Mouse (Mus musculus): ENCODE measurements around the gene Adgrb3. TPM values are rescaled to one million over a fixed set of nuclear protein-coding genes. Genes with fewer than 3 reads are reported as not detected.
A peak's percentile ranks its signal among the peaks of the same experiment; 100 is the strongest.
"Not testable (repeated sequence)": the region's sequence is repeated elsewhere in the genome, so short reads cannot be mapped to it uniquely, and the experiment has no call there.

Adgrb3 gene
- polyA plus RNA-seq, 1 experiment from 2014 or later, result 40.0 TPM

- DNase-seq (ENCODE audit: low spot score) (peak; percentile 87), ATAC-seq (peak; percentile 89)
- Histone ChIP-seq H3K9me3 (replicated peaks; ENCODE audit: control insufficient read depth, low read length) (no peaks in the 10 kb centered on the region), H3K27ac (ENCODE audit: low read depth, low read length) (no peak overlapping the region), H3K4me2 (ENCODE audit: low read length) (no peak overlapping the region), H3K27me3 (replicated peaks; ENCODE audit: control insufficient read depth, insufficient read depth, low read length) (no peaks in the 10 kb centered on the region), H3K4me3 (ENCODE audit: low read depth, low read length) (no peak overlapping the region), H3K9ac (ENCODE audit: low read length) (no peak overlapping the region), H3K4me1 (ENCODE audit: control insufficient read depth, insufficient read depth, low read length) (no peaks in the 10 kb centered on the region), H3K36me3 (ENCODE audit: control insufficient read depth, insufficient read depth, low read length) (no peaks in the 10 kb centered on the region)
- 68% methylated on average over 4 of the region's 4 CpGs for WGBS
These were observed 132.3 kb downstream of the Adgrb3 start for GRCm38 (mm10) chr1:25697179-25697578.

DNA sequence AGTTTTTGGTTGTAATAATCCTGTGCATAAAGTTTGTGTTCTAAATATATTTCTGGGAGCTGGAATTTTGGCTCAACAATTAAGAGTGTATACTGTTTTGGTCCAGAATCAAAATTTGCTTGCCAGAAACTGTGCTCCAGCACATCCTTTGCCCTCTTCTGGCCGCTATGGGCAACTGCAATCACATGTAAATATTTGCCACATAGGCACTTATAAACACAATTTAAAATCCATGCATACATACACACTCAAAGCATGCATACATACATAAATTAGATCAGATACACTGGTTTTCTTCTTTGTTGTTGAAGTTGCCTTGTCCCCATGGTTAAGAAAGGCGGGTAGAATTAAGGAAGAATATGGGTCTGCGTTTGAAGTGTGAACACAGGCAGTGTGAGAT is 132.7 kb downstream of the Adgrb3 start:
- no peak overlapping the region for H3K27ac ChIP-seq (ENCODE audit: low read depth, low read length)
- no peak overlapping the region for H3K9ac ChIP-seq (ENCODE audit: low read length)
- no peak overlapping the region for H3K4me3 ChIP-seq (ENCODE audit: low read depth, low read length)
- no peak overlapping the region for H3K4me2 ChIP-seq (ENCODE audit: low read length)
- DNase-seq (ENCODE audit: low spot score) (peak; percentile 38), ATAC-seq (peak; percentile 43; the same call in 1 of the 2 replicates)
- H3K27me3 ChIP-seq (replicated peaks; ENCODE audit: control insufficient read depth, insufficient read depth, low read length), result no peaks in the 10 kb centered on the region
- H3K9me3 ChIP-seq (replicated peaks; ENCODE audit: control insufficient read depth, low read length), result no peaks in the 10 kb centered on the region
- 70% methylated on average over 3 of the region's 3 CpGs for WGBS
- H3K36me3 ChIP-seq (ENCODE audit: control insufficient read depth, insufficient read depth, low read length), result no peaks in the 10 kb centered on the region
- no peaks in the 10 kb centered on the region for H3K4me1 ChIP-seq (ENCODE audit: control insufficient read depth, insufficient read depth, low read length)

GRCm38 (mm10) chr1:25682118-25682517 is 147.4 kb downstream of the Adgrb3 start:
- ATAC-seq, result no peak
- Histone ChIP-seq H3K4me1 (ENCODE audit: control insufficient read depth, insufficient read depth, low read length) (no peaks in the 10 kb centered on the region), H3K4me3 (ENCODE audit: low read depth, low read length) (no peak overlapping the region), H3K9ac (ENCODE audit: low read length) (no peak overlapping the region), H3K27ac (ENCODE audit: low read depth, low read length) (no peak overlapping the region), H3K27me3 (replicated peaks; ENCODE audit: control insufficient read depth, insufficient read depth, low read length) (no peaks in the 10 kb centered on the region), H3K4me2 (ENCODE audit: low read length) (no peak overlapping the region), H3K36me3 (ENCODE audit: control insufficient read depth, insufficient read depth, low read length) (no peaks in the 10 kb centered on the region), H3K9me3 (replicated peaks; ENCODE audit: control insufficient read depth, low read length) (no peaks in the 10 kb centered on the region)
- no peak for DNase-seq (ENCODE audit: low spot score)
- WGBS, result 78% methylated on average over 3 of the region's 3 CpGs

GRCm38 (mm10) chr1:25679656-25680055 is 149.9 kb downstream of the Adgrb3 start:
- Histone ChIP-seq H3K9ac (ENCODE audit: low read length) (no peak overlapping the region), H3K36me3 (ENCODE audit: control insufficient read depth, insufficient read depth, low read length) (no peaks in the 10 kb centered on the region), H3K9me3 (replicated peaks; ENCODE audit: control insufficient read depth, low read length) (no peaks in the 10 kb centered on the region), H3K4me1 (ENCODE audit: control insufficient read depth, insufficient read depth, low read length) (no peaks in the 10 kb centered on the region), H3K4me2 (ENCODE audit: low read length) (no peak overlapping the region), H3K27ac (ENCODE audit: low read depth, low read length) (no peak overlapping the region), H3K4me3 (ENCODE audit: low read depth, low read length) (no peak overlapping the region), H3K27me3 (replicated peaks; ENCODE audit: control insufficient read depth, insufficient read depth, low read length) (no peaks in the 10 kb centered on the region)
- DNase-seq (ENCODE audit: low spot score) (no peak), ATAC-seq (no peak)
- WGBS, result 59% methylated on average over 2 of the region's 2 CpGs

GRCm38 (mm10) chr1:25652717-25653116 is 176.8 kb downstream of the Adgrb3 start:
- H3K9ac ChIP-seq (ENCODE audit: low read length), result no peak overlapping the region
- no peaks in the 10 kb centered on the region for H3K36me3 ChIP-seq (ENCODE audit: control insufficient read depth, insufficient read depth, low read length)
- H3K27me3 ChIP-seq (replicated peaks; ENCODE audit: control insufficient read depth, insufficient read depth, low read length), result no peaks in the 10 kb centered on the region
- H3K4me2 ChIP-seq (ENCODE audit: low read length), result no peak overlapping the region
- ATAC-seq (no peak), DNase-seq (ENCODE audit: low spot score) (no peak)
- 97% methylated on average over 1 of the region's 1 CpGs for WGBS
- no peaks in the 10 kb centered on the region for H3K4me1 ChIP-seq (ENCODE audit: control insufficient read depth, insufficient read depth, low read length)
- H3K4me3 ChIP-seq (ENCODE audit: low read depth, low read length), result no peak overlapping the region
- H3K27ac ChIP-seq (ENCODE audit: low read depth, low read length), result no peak overlapping the region
- no peaks in the 10 kb centered on the region for H3K9me3 ChIP-seq (replicated peaks; ENCODE audit: control insufficient read depth, low read length)

- DNase-seq (ENCODE audit: low spot score) (no peak), ATAC-seq (no peak)
- H3K9me3 ChIP-seq (replicated peaks; ENCODE audit: control insufficient read depth, low read length), result no peaks in the 10 kb centered on the region
- 87% methylated on average over 5 of the region's 5 CpGs for WGBS
- no peaks in the 10 kb centered on the region for H3K4me1 ChIP-seq (ENCODE audit: control insufficient read depth, insufficient read depth, low read length)
- H3K36me3 ChIP-seq (ENCODE audit: control insufficient read depth, insufficient read depth, low read length), result no peaks in the 10 kb centered on the region
- no peak overlapping the region for H3K27ac ChIP-seq (ENCODE audit: low read depth, low read length)
- no peak overlapping the region for H3K4me2 ChIP-seq (ENCODE audit: low read length)
- H3K4me3 ChIP-seq (ENCODE audit: low read depth, low read length), result no peak overlapping the region
- H3K9ac ChIP-seq (ENCODE audit: low read length), result no peak overlapping the region
- no peaks in the 10 kb centered on the region for H3K27me3 ChIP-seq (replicated peaks; ENCODE audit: control insufficient read depth, insufficient read depth, low read length)
These were observed 185.3 kb downstream of the Adgrb3 start for GRCm38 (mm10) chr1:25644256-25644655.

DNA sequence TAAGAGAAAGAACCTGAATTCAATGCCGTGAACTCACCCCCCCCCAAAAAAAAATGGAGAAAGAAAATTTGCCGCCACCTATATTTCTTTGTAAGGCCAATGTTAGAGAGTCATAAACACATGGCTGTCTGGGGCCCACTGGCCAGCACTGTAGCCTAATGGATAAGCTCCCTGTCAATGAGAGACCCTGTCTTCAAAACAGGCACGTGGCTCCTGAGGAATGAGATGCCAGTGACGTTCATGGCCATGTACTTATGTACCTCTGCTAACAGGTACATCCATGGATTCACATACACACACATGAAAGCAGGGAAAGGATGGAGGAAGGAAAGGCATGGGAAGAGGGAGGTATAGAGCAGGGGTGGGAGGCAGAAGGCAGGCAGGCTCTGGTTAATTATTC is 208.0 kb downstream of the Adgrb3 start:
- no peak overlapping the region for H3K4me2 ChIP-seq (ENCODE audit: low read length)
- ATAC-seq, result no peak
- H3K4me1 ChIP-seq (ENCODE audit: control insufficient read depth, insufficient read depth, low read length), result no peaks in the 10 kb centered on the region
- H3K27me3 ChIP-seq (replicated peaks; ENCODE audit: control insufficient read depth, insufficient read depth, low read length), result no peaks in the 10 kb centered on the region
- DNase-seq (ENCODE audit: low spot score), result no peak
- H3K9me3 ChIP-seq (replicated peaks; ENCODE audit: control insufficient read depth, low read length), result no peaks in the 10 kb centered on the region
- no peaks in the 10 kb centered on the region for H3K36me3 ChIP-seq (ENCODE audit: control insufficient read depth, insufficient read depth, low read length)
- 61% methylated on average over 4 of the region's 4 CpGs for WGBS
- H3K27ac ChIP-seq (ENCODE audit: low read depth, low read length), result no peak overlapping the region
- H3K4me3 ChIP-seq (ENCODE audit: low read depth, low read length), result no peak overlapping the region
- no peak overlapping the region for H3K9ac ChIP-seq (ENCODE audit: low read length)

DNA sequence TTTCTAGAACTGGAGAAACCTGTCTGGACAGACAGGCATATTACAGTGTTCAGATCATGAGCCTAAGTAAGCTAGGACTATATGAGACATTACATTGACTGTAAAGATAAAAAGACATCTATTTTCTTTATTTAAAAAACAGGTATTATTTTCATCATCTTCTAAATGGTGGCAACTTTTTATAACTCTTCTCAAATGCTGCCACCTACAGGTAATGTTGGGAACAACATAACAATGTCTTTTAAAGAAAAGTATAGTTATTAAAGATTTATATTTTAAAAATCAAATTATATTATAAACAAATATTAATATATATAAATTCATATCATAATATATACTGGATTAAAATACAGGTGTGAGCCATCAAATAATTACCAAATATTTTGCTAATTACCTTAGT is 212.6 kb downstream of the Adgrb3 start:
- no peak overlapping the region for H3K27ac ChIP-seq (ENCODE audit: low read depth, low read length)
- H3K36me3 ChIP-seq (ENCODE audit: control insufficient read depth, insufficient read depth, low read length), result no peaks in the 10 kb centered on the region
- no peaks in the 10 kb centered on the region for H3K9me3 ChIP-seq (replicated peaks; ENCODE audit: control insufficient read depth, low read length)
- no peak overlapping the region for H3K9ac ChIP-seq (ENCODE audit: low read length)
- H3K27me3 ChIP-seq (replicated peaks; ENCODE audit: control insufficient read depth, insufficient read depth, low read length), result no peaks in the 10 kb centered on the region
- H3K4me3 ChIP-seq (ENCODE audit: low read depth, low read length), result no peak overlapping the region
- no peak for ATAC-seq
- DNase-seq (ENCODE audit: low spot score), result peak; percentile 64
- H3K4me2 ChIP-seq (ENCODE audit: low read length), result no peak overlapping the region
- H3K4me1 ChIP-seq (ENCODE audit: control insufficient read depth, insufficient read depth, low read length), result no peaks in the 10 kb centered on the region

DNA sequence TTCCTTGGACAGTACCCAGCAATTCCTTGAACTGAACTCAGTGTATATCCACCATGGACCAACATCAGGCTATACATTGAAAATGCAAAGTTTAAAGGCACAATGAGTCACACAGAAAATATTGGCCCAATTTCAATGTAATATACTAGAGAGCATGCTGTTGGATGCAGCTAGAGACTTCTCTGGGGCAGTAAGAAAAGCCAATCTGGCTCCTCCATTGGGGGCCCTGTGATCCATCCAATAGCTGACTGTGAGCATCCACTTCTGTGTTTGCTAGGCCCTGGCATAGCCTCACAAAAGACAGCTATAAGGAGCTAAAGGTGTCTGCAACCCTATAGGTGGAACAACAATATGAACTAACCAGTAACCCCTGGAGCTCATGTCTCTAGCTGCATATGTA is 218.7 kb downstream of the Adgrb3 start:
- not testable (repeated sequence) for H3K27me3 ChIP-seq (replicated peaks; ENCODE audit: control insufficient read depth, insufficient read depth, low read length); H3K4me1 ChIP-seq (ENCODE audit: control insufficient read depth, insufficient read depth, low read length); H3K4me3 ChIP-seq (ENCODE audit: low read depth, low read length); H3K4me2 ChIP-seq (ENCODE audit: low read length); H3K27ac ChIP-seq (ENCODE audit: low read depth, low read length); H3K9me3 ChIP-seq (replicated peaks; ENCODE audit: control insufficient read depth, low read length); DNase-seq (ENCODE audit: low spot score); H3K36me3 ChIP-seq (ENCODE audit: control insufficient read depth, insufficient read depth, low read length); ATAC-seq; H3K9ac ChIP-seq (ENCODE audit: low read length)

DNA sequence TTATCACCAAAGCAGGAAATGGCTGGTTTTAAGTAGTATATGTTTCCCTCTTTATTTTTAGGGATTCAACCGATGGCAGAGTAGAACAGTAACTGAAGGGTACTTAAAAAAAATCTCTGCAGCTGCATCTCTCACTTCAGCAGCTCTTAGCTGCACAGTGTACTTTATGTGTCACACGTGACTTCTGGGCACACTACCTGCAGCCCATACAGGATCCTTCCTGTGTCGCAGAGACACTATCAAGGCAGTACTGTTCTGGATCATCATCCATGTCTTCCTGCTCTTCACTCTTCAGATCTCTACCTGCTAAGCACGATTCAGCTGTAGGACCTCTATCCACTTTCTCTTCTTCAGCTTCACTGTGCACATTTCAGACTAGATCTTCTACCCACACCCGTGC is 230.6 kb downstream of the Adgrb3 start:
- WGBS, result 91% methylated on average over 5 of the region's 5 CpGs
- Histone ChIP-seq H3K9me3 (replicated peaks; ENCODE audit: control insufficient read depth, low read length) (no peaks in the 10 kb centered on the region), H3K4me2 (ENCODE audit: low read length) (no peak overlapping the region), H3K4me1 (ENCODE audit: control insufficient read depth, insufficient read depth, low read length) (no peaks in the 10 kb centered on the region), H3K4me3 (ENCODE audit: low read depth, low read length) (no peak overlapping the region), H3K36me3 (ENCODE audit: control insufficient read depth, insufficient read depth, low read length) (no peaks in the 10 kb centered on the region), H3K27ac (ENCODE audit: low read depth, low read length) (no peak overlapping the region), H3K9ac (ENCODE audit: low read length) (no peak overlapping the region), H3K27me3 (replicated peaks; ENCODE audit: control insufficient read depth, insufficient read depth, low read length) (no peaks in the 10 kb centered on the region)
- ATAC-seq, result no peak
- DNase-seq (ENCODE audit: low spot score), result no peak

All from forebrain, embryonic 14.5 days (tissue).